Mouse (Mus musculus): ENCODE results near the gene Ptpro. TPM values are rescaled to one million over a fixed set of nuclear protein-coding genes. Genes with fewer than 3 reads are reported as not detected.

Ptpro gene
- polyA plus RNA-seq, 1 experiment from 2014 or later = 36.1 TPM

DNA sequence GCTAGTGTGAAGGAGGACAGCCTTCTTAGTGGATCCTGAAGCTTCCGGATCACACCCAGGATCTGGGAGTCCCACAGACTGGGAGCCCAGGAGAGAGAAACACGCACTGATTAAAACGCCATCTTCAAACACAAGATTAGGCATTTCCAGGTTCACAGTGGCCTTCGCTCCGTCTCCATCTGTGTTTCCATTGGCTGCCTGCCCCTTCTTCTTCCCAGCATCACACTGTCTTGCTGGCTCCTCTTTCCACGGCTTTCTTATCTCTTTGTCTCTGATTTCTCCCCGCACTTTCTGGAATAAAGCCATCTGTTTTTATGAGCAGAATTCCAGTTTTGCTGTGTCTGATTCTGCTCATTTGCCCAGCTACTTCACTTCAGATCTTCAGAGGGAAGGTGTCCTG is 108.0 kb downstream of the Ptpro start:
- Histone ChIP-seq H3K4me1 (replicated peaks) (peaks cover 20% of the 10 kb centered on the region; the same call in 1 of the 2 replicates), H3K4me3 (no peak overlapping the region), H3K27me3 (no peaks in the 10 kb centered on the region), H3K27ac (no peak overlapping the region), H3K36me3 (no peaks in the 10 kb centered on the region), H3K9ac (no peak overlapping the region), H3K4me2 (no peak overlapping the region), H3K9me3 (no peaks in the 10 kb centered on the region)
- 90% methylated on average over 7 of the region's 7 CpGs for WGBS
- no peak for ATAC-seq (ENCODE audit: low FRiP score)

DNA sequence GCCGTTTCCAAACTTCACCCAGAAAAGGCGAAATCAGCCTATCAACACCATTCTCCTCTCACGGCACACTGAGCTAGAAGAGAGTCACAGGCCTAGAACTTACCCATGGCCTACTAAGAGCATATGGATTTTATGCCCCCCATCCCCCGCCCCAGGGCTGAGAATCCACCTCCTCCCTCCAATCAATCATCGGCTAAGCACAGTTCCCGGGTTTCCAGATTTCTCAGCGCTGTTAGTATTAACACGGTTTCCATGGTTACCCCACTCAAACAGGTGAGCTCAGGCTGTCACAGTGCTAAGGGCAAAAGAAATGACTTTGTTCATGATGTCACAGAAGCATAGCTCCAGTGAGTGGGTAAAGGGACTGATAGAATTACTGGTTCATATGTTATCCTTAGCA is 110.1 kb downstream of the Ptpro start:
- Histone ChIP-seq H3K4me2 (no peak overlapping the region), H3K4me3 (no peak overlapping the region), H3K27ac (no peak overlapping the region), H3K9ac (no peak overlapping the region), H3K27me3 (no peaks in the 10 kb centered on the region), H3K9me3 (no peaks in the 10 kb centered on the region), H3K36me3 (no peaks in the 10 kb centered on the region), H3K4me1 (replicated peaks) (peaks cover 19% of the 10 kb centered on the region; the same call in 1 of the 2 replicates)
- ATAC-seq (ENCODE audit: low FRiP score) = peak; percentile 58
- 57% methylated on average over 8 of the region's 8 CpGs for WGBS

DNA sequence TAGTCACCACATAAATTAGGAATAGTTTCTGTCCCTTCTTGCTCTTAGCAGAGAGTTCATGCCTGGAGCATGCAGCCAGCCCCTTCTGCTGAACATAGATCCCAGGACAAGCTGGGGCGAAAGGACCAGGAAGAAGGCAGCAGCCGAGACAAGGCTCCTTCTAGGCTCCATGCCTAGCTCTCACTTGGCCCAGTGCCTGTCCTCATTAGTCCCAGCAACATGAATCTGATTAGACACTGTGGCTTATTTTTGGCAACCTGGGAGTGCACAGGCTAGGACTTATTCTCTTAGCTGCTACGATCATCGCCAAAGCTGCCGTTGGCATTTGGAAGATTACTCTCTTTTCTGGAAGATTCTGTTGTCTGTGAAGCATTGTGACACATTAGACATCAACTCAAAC is 112.6 kb downstream of the Ptpro start:
- no peaks in the 10 kb centered on the region for H3K36me3 ChIP-seq
- no peaks in the 10 kb centered on the region for H3K27me3 ChIP-seq
- WGBS = 66% methylated on average over 5 of the region's 5 CpGs
- no peak overlapping the region for H3K4me3 ChIP-seq
- peaks cover 15% of the 10 kb centered on the region; the same call in 1 of the 2 replicates for H3K4me1 ChIP-seq (replicated peaks)
- ATAC-seq (ENCODE audit: low FRiP score) = peak; percentile 64
- H3K4me2 ChIP-seq = no peak overlapping the region
- H3K9ac ChIP-seq = no peak overlapping the region
- no peaks in the 10 kb centered on the region for H3K9me3 ChIP-seq
- H3K27ac ChIP-seq = no peak overlapping the region

DNA sequence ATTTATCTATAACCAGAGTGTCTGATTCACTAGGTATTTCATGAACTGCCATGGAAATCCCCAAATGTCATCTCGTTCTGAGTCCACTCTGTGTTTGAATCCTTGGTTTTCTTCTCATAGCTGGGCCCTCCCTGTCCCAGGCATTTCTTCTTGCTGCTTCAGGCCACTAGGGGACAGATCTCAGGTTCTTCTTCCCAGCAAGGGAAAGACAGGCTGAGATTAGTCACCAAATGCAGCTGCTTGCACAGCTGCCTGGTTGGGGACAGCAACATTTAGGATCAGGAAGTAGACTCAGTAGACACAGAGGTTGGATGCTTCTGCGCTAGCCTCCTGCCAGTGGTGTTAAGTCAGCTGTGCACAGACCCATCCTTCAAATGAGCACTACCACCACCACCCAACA is 113.5 kb downstream of the Ptpro start:
- no peaks in the 10 kb centered on the region for H3K27me3 ChIP-seq

DNA sequence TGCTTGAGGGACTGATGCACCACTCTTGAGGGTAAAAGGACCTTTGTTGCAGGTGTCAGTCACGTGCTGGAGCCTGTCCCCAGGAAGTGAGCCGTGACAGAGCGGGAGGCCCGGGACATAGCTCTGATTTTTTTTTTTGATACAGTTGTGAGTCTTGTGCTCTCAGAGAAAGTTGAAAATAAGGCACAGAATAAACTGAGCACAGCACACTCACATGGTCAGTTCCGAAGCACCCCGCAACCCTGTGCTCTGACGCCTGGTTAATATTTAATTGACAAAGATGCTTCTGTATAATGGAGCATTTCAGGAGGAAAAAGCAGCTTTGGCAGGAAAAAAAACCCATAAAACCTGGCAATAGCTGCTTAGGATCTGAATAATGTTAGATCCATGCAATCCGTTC is 118.6 kb downstream of the Ptpro start:
- H3K4me2 ChIP-seq = no peak overlapping the region
- no peak overlapping the region for H3K4me3 ChIP-seq
- H3K9me3 ChIP-seq = no peaks in the 10 kb centered on the region
- no peaks in the 10 kb centered on the region for H3K4me1 ChIP-seq (replicated peaks)
- H3K9ac ChIP-seq = no peak overlapping the region
- no peaks in the 10 kb centered on the region for H3K36me3 ChIP-seq
- H3K27me3 ChIP-seq = no peaks in the 10 kb centered on the region
- WGBS = 64% methylated on average over 8 of the region's 8 CpGs
- no peak for ATAC-seq (ENCODE audit: low FRiP score)
- no peak overlapping the region for H3K27ac ChIP-seq

More for the DNA sequence above, 113.5 kb downstream of the Ptpro start:
- Histone ChIP-seq H3K4me2 (no peak overlapping the region), H3K9ac (no peak overlapping the region), H3K27ac (no peak overlapping the region), H3K4me1 (replicated peaks) (peaks cover 15% of the 10 kb centered on the region; the same call in 1 of the 2 replicates), H3K4me3 (no peak overlapping the region), H3K36me3 (no peaks in the 10 kb centered on the region), H3K9me3 (no peaks in the 10 kb centered on the region)
- 82% methylated on average over 2 of the region's 2 CpGs for WGBS
- ATAC-seq (ENCODE audit: low FRiP score) = no peak

DNA sequence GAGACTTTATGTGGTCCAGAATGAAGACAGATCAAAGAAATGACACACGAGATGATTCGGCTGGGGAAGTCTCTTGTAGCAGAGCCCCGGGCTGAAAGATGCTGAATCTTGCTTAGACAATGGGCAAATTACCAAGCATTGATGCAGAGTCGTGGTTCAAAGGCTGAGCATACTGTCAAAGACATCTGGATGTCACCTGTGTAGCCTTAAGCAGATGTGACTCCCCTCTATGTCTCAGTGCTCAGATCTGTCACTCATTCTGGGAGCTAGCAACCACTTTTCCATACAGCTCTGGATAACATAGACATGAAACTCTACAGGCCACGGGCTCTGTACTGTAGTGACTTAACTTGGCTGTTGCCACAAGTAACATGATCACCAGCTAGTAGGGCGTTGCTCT is 119.3 kb downstream of the Ptpro start:
- Histone ChIP-seq H3K27me3 (no peaks in the 10 kb centered on the region), H3K36me3 (no peaks in the 10 kb centered on the region), H3K4me1 (replicated peaks) (no peaks in the 10 kb centered on the region), H3K27ac (no peak overlapping the region), H3K4me2 (no peak overlapping the region), H3K9ac (no peak overlapping the region), H3K4me3 (no peak overlapping the region), H3K9me3 (no peaks in the 10 kb centered on the region)
- 68% methylated on average over 6 of the region's 6 CpGs for WGBS
- ATAC-seq (ENCODE audit: low FRiP score) = no peak

DNA sequence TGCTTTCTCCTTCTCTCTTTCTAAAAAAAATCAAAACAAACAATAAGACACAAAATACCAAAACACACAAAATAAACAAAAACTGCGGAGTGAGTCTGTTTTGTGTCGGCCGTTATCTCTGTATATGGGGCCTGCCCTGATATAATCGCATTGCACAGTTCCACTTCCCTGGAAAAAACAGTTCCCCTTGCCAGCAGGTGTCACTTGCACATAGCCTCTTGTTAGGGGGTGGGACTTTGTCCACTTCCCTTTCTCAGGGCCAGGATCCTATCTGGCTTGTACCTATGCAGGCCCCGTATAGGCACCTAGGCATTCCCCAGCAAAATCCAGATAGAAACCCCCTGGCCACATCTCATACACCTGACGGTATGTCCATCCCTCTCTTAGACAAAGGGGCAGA is 121.8 kb downstream of the Ptpro start:
- no peaks in the 10 kb centered on the region for H3K9me3 ChIP-seq
- peaks cover 6% of the 10 kb centered on the region; the same call in 1 of the 2 replicates for H3K36me3 ChIP-seq
- no peak overlapping the region for H3K27ac ChIP-seq
- 93% methylated on average over 6 of the region's 6 CpGs for WGBS
- H3K4me2 ChIP-seq = no peak overlapping the region
- H3K4me3 ChIP-seq = no peak overlapping the region
- no peaks in the 10 kb centered on the region for H3K27me3 ChIP-seq
- no peak overlapping the region for H3K9ac ChIP-seq
- no peaks in the 10 kb centered on the region for H3K4me1 ChIP-seq (replicated peaks)
- no peak for ATAC-seq (ENCODE audit: low FRiP score)

DNA sequence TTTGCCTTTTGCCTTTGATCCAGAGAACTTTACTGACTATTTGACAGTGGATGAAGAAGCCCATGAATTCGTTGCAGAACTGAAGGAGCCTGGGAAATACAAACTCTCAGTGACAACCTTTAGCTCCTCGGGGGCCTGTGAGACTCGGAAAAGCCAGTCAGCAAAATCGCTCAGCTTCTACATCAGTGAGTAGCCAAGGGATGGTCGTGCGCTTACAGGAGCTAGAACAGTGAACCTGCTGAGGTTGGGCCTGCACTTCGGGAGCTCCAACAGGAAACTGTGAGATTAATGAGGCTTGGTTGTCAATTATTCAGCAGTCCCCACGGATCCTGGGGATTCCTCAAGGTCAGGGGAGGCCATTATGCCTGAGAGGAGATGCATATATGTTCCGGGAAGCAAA is 130.4 kb downstream of the Ptpro start:
- WGBS = 47% methylated on average over 9 of the region's 9 CpGs
- no peak overlapping the region for H3K4me2 ChIP-seq
- H3K4me3 ChIP-seq = no peak overlapping the region
- no peak for ATAC-seq (ENCODE audit: low FRiP score)
- H3K4me1 ChIP-seq (replicated peaks) = peaks cover 4% of the 10 kb centered on the region; the same call in 1 of the 2 replicates
- H3K9me3 ChIP-seq = no peaks in the 10 kb centered on the region
- no peak overlapping the region for H3K9ac ChIP-seq
- H3K27ac ChIP-seq = peak overlapping the region; percentile 2; the same call in 1 of the 2 replicates
- H3K36me3 ChIP-seq = peaks cover 47% of the 10 kb centered on the region
- H3K27me3 ChIP-seq = no peaks in the 10 kb centered on the region

DNA sequence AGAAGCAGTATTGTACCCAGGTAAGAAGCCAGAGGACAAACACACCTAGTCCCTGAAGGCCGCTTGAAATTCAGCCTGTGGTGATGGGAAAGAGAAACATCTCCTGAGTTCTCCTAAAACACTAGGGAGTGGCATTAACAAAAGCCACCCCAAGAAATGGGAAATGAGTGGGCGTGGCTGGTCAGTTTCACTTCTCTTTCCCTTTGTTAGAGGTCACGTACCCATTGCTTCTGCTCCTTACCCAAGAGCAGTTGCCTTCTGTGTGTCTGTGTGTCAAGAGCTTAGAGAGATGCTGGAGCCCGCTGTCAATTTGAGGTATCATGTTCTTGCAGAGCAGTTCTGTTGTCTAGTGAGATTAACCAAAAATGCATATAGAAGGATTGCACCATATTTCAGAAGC is 134.2 kb downstream of the Ptpro start:
- 92% methylated on average over 4 of the region's 4 CpGs for WGBS
- H3K36me3 ChIP-seq = peaks cover 44% of the 10 kb centered on the region
- H3K4me2 ChIP-seq = no peak overlapping the region
- ATAC-seq (ENCODE audit: low FRiP score) = no peak
- no peak overlapping the region for H3K9ac ChIP-seq
- H3K4me1 ChIP-seq (replicated peaks) = peaks cover 4% of the 10 kb centered on the region; the same call in 1 of the 2 replicates
- H3K27me3 ChIP-seq = no peaks in the 10 kb centered on the region
- H3K4me3 ChIP-seq = no peak overlapping the region
- no peak overlapping the region for H3K27ac ChIP-seq
- H3K9me3 ChIP-seq = no peaks in the 10 kb centered on the region

DNA sequence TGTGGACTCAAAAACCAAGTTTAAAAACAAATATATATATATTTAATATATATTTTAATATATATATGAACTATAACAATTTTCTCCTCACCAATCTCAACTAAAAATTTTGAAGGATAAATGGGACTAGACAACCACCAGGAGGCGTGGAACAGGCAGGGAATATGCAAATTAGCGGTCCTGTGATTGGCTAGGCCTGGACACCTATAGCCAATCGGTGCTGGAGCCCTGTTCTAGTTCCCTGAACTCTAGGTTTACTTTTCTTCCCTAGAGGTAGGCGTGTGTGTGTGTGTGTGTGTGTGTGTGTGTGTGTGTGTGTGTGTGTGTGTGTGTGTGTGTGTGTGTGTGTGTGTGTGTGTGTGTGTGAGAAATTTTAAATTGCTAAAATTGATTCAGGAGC is 134.8 kb downstream of the Ptpro start:
- no peak for ATAC-seq (ENCODE audit: low FRiP score)
- H3K27ac ChIP-seq = no peak overlapping the region
- H3K4me2 ChIP-seq = no peak overlapping the region
- H3K9me3 ChIP-seq = no peaks in the 10 kb centered on the region
- no peak overlapping the region for H3K4me3 ChIP-seq
- H3K27me3 ChIP-seq = no peaks in the 10 kb centered on the region
- H3K36me3 ChIP-seq = peaks cover 44% of the 10 kb centered on the region
- no peak overlapping the region for H3K9ac ChIP-seq
- peaks cover 4% of the 10 kb centered on the region; the same call in 1 of the 2 replicates for H3K4me1 ChIP-seq (replicated peaks)
- 59% methylated on average over 4 of the region's 4 CpGs for WGBS

DNA sequence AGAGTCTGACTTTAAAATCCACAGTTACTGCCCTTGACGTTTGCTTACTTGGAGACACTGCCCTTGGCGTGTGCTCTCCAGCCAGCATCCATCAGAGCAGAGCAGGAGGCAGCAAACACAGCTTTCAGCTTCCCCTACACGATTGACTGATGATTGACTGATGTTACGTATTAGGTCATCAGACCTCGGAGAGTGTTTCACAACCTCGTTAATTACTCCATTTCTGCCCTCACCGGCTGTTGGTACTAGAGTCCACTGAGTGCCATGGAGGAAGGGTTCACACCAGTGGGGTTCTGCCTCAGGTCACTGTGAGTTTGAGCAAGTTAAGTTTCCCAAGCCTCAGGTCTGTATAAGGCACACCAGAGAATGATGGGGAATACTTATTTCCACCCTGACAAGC is 143.0 kb downstream of the Ptpro start:
- H3K27ac ChIP-seq = no peak overlapping the region
- H3K4me3 ChIP-seq = no peak overlapping the region
- 77% methylated on average over 7 of the region's 7 CpGs for WGBS
- H3K27me3 ChIP-seq = no peaks in the 10 kb centered on the region
- H3K4me2 ChIP-seq = no peak overlapping the region
- H3K4me1 ChIP-seq (replicated peaks) = no peaks in the 10 kb centered on the region
- no peak for ATAC-seq (ENCODE audit: low FRiP score)
- no peaks in the 10 kb centered on the region for H3K9me3 ChIP-seq
- H3K9ac ChIP-seq = no peak overlapping the region
- peaks cover 19% of the 10 kb centered on the region for H3K36me3 ChIP-seq

DNA sequence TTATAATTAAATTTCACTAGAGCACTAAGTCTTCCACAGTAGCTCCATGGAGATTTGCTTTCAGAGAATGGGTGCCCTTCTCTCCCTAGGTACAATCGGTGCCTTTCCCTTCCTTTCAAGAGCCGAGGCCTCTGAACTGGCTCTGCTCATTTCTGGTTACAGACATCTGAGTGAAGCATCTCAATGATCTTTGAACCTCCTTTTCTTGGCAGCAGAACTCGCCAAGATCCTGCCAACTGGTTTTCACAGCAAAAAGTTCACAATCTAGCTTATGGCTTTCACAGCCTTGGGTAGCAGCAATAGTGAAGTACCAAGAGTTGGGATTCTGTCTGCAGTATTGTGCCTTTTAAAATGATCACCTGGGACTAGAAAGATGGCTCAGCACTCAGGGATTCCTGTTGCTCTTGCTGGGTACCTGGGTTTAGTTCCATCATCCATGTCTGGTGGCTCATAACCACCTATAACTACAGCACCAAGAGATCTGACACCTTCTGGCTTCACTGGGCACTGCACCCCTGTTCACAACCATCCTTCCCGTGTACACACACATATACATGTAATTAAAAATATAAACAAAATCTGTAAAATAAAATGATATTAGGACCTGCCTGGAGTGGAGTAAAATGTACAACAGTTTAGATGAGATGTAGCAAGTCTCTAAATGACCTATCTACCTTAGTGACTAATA is 144.1 kb downstream of the Ptpro start:
- Histone ChIP-seq H3K4me2 (no peak overlapping the region), H3K4me1 (replicated peaks) (no peaks in the 10 kb centered on the region), H3K36me3 (peaks cover 25% of the 10 kb centered on the region), H3K27me3 (no peaks in the 10 kb centered on the region), H3K27ac (no peak overlapping the region), H3K4me3 (no peak overlapping the region), H3K9me3 (no peaks in the 10 kb centered on the region), H3K9ac (no peak overlapping the region)
- ATAC-seq (ENCODE audit: low FRiP score) = no peak
- WGBS = 75% methylated on average over 4 of the region's 4 CpGs

DNA sequence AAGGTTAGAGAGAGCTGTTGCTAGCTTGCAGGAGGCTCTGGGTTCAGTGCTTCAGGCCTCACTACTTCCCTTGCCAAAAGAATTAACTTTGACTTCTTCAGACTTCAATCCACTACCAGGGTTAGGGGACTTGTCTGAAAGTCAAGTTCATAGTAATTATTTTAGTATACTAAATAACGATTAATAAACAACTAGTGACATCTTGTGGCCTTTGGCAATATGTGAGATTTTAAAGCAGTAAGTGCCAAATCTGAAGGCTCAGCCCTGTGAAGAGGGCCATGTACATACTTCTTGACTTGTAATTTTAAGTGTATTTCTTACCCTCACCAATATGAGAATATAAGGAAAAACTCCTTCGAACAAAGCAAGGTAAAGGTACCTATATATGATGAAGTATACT is 145.2 kb downstream of the Ptpro start:
- no peak overlapping the region for H3K9ac ChIP-seq
- H3K36me3 ChIP-seq = peaks cover 25% of the 10 kb centered on the region
- H3K27ac ChIP-seq = no peak overlapping the region
- ATAC-seq (ENCODE audit: low FRiP score) = no peak
- no peak overlapping the region for H3K4me2 ChIP-seq
- no peaks in the 10 kb centered on the region for H3K27me3 ChIP-seq
- WGBS = 90% methylated on average over 2 of the region's 2 CpGs
- H3K4me1 ChIP-seq (replicated peaks) = no peaks in the 10 kb centered on the region; the same call in 1 of the 2 replicates
- H3K9me3 ChIP-seq = no peaks in the 10 kb centered on the region
- no peak overlapping the region for H3K4me3 ChIP-seq

Measured in hindbrain, embryonic 13.5 days (tissue).